Mouse (Mus musculus) ES-E14 (cell line): ENCODE results near the gene Gsg1l2.

Source experiments
- CHD2 ChIP-seq: IDR thresholded peaks from 2 replicates; pipeline ENCODE4 v1.6.1; 2014; ENCODE audit warnings: mild to moderate bottlenecking, low read depth, low read length, inconsistent platforms
- HCFC1 ChIP-seq: IDR thresholded peaks from 2 replicates; pipeline ENCODE4 v1.6.1; 2012; ENCODE audit warnings: low read length, inconsistent platforms, borderline replicate concordance; ENCODE audit not compliant: insufficient read depth
- MAFK ChIP-seq: IDR thresholded peaks from 2 replicates; pipeline ENCODE4 v1.6.1; 2014; ENCODE audit warnings: mild to moderate bottlenecking, low read depth, low read length, inconsistent platforms; ENCODE audit not compliant: insufficient read depth
- ZC3H11A ChIP-seq: IDR thresholded peaks from 2 replicates; pipeline ENCODE4 v1.6.1; 2012; ENCODE audit warnings: low read depth, mild to moderate bottlenecking, inconsistent platforms, low read length, borderline replicate concordance
- ZNF384 ChIP-seq: IDR thresholded peaks from 2 replicates; pipeline ENCODE4 v1.6.1; 2012; ENCODE audit warnings: low read depth, low read length, inconsistent platforms

- TF ChIP-seq HCFC1 (no peak), CHD2 (no peak), ZNF384 (no peak), ZC3H11A (no peak), MAFK (no peak)
Measured at GRCm38 (mm10) chr11:67771691-67772090, 2.7 kb upstream of the Gsg1l2 start.
